Mouse (Mus musculus) hindbrain, embryonic 12.5 days (tissue): ENCODE data around the gene Rs1. TPM values are rescaled to one million over a fixed set of nuclear protein-coding genes. Genes with fewer than 3 reads are reported as not detected.

Source experiments
- ATAC-seq: fragments of 200-750 bp; cut with Nextera tagmentation; 2 replicates; pipeline ENCODE4 v1.8.0; 2017; ENCODE audit warnings: moderate TSS enrichment; ENCODE audit not compliant: low FRiP score
- H3K27ac ChIP-seq: fragments of 300-500 bp; sonication (generic); 2 replicates; pipeline ENCODE4 v1.5.1; 2016; ENCODE audit warnings: mild to moderate bottlenecking
- H3K27me3 ChIP-seq: fragments of 300-500 bp; sonication (generic); 2 replicates; pipeline ENCODE4 v1.6.1; 2016; ENCODE audit warnings: mild to moderate bottlenecking
- H3K36me3 ChIP-seq: fragments of 300-500 bp; sonication (generic); 2 replicates; pipeline ENCODE4 v1.6.1; 2016; ENCODE audit warnings: mild to moderate bottlenecking
- H3K4me1 ChIP-seq: fragments of 300-500 bp; sonication (generic); 2 replicates; pipeline ENCODE4 v1.6.1; 2016
- H3K4me2 ChIP-seq: fragments of 300-500 bp; sonication (generic); replicated peaks from 2 replicates; pipeline ENCODE4 v1.6.1; 2016; ENCODE audit warnings: mild to moderate bottlenecking
- H3K4me3 ChIP-seq: fragments of 300-500 bp; sonication (generic); 2 replicates; pipeline ENCODE4 v1.5.1; 2016; ENCODE audit warnings: mild to moderate bottlenecking
- H3K9ac ChIP-seq: fragments of 300-500 bp; sonication (generic); 2 replicates; pipeline ENCODE4 v1.6.1; 2016; ENCODE audit warnings: mild to moderate bottlenecking, moderate library complexity
- H3K9me3 ChIP-seq: fragments of 300-500 bp; sonication (generic); replicated peaks from 2 replicates; pipeline ENCODE4 v1.6.1; 2016; ENCODE audit warnings: mild to moderate bottlenecking
- WGBS: fragments of 180-500 bp; shearing (Covaris S2); methylation state at CpG from one replicate; pipeline ENCODE4 v1.1.7; 2016; 5-methylcytosine and 5-hydroxymethylcytosine counted together
- polyA plus RNA-seq: library from polyadenylated mRNA; unstranded; fragments of >200 nt; fragmentation: Nextera tagmentation; extraction: Ambion mirVana; gene quantifications from 2 replicates; pipeline ENCODE4 v1.2.1, GENCODE M21; 2016

Rs1 gene
- polyA plus RNA-seq, 1 experiment from 2014 or later: 0.09 TPM

GRCm38 (mm10) chrX:160808226-160808625, 40.4 kb downstream of the Rs1 start:
- H3K4me2 ChIP-seq: no peak overlapping the region
- no peak for ATAC-seq
- no peaks in the 10 kb centered on the region for H3K36me3 ChIP-seq
- no peaks in the 10 kb centered on the region for H3K4me1 ChIP-seq
- peaks cover 24% of the 10 kb centered on the region for H3K27me3 ChIP-seq
- H3K9me3 ChIP-seq: no peaks in the 10 kb centered on the region
- 88% methylated on average over 7 of the region's 7 CpGs for WGBS
- no peak overlapping the region for H3K4me3 ChIP-seq
- no peak overlapping the region for H3K27ac ChIP-seq
- no peak overlapping the region for H3K9ac ChIP-seq

Other genes with a start within 250 kb of the Rs1 start
- 0.48 and 0.49 TPM in 2 replicates for gene Ppef1, start 32.2 kb upstream of the Rs1 start, polyA plus RNA-seq
- gene Gja6, start 139.0 kb downstream of the Rs1 start, polyA plus RNA-seq: 0.17 and 0.36 TPM in 2 replicates
- 2.5 and 2.7 TPM in 2 replicates for gene Cdkl5, start 226.7 kb downstream of the Rs1 start, polyA plus RNA-seq